Mouse (Mus musculus): ENCODE measurements around the gene Irak1bp1.

GRCm38 (mm10) chr9:82835921-82836320 is 6.6 kb downstream of the Irak1bp1 start:
- no peak for TF ChIP-seq CTCF (IDR thresholded peaks at IDR 0.05; ENCODE audit: low read depth, low read length)
- TF ChIP-seq POLR2A (IDR thresholded peaks at IDR 0.05; ENCODE audit: extremely low read depth, insufficient read depth, low read length) = no peak

Measured in liver, adult 2 months (tissue).